Mouse (Mus musculus): Measurements from ENCODE around the gene Bicd2.

Gene Bicd2

GRCm38 (mm10) chr13:49341012-49341830, at the start of gene Bicd2:
TSS of gene Bicd2 (plus strand) at chr13:49341585.
- peak; percentile 98 for DNase-seq (ENCODE audit: low read depth, low spot score)

DNA sequence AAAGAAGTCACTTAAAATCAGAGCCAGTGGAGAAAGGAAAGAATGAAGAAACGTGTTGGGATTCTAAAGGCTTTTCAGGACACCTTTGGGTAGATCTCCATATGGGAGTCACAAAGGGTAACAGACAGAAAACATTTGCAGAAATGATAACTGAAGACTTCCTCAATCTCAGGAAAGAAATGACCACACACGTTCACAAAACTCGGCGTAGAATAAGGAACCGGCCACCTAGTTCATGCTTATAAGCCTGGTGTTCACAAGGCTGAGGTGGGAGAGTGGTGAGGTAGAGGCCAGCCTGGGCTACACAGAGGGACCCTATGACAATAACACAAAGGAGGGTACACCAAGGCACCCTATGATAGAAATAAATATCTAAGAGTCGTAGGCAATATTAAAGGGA, 49.4 kb upstream of the Bicd2 start:
- DNase-seq (ENCODE audit: low read depth, low spot score): no peak

DNA sequence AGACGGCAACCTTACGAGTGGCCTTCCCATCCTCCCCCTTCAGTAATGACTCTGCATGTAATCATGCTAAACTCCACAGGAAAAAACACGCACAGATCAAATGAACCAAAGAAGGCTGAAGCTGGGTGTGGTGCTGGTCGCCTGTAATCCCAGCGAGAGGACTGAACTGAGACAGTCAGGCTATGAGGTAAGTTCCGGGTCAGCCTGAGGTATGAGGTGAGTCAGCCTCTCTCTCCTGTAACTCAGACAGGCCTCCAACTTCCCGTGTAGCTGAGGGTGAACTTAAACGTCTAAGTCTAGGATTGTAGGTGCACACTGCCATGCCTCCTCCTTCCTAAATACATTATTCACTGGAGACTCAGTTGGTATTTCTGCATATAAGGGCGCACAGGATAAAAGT, 47.3 kb upstream of the Bicd2 start:
- peak; percentile 23 for DNase-seq (ENCODE audit: low read depth, low spot score)

DNA sequence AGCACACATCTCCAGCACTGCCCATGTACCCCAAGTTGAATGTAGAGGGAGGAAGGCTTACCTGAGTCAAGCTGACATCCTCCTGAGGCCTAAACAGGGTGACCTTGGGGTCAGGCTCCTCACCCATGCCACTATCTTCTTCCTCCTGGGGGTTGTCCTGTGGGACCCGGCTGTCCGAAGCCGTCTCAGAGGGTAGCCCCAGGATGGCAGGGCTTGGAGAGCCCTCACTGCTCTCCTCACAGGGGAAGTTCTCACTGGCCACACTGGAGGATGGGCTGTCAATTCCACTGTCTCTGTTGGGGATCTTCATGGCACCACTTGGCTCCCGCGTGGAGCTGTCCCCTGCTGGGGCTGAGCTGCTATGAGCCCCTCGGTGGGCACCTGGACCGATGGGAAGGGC, 45.1 kb upstream of the Bicd2 start:
- DNase-seq (ENCODE audit: low read depth, low spot score): no peak

- DNase-seq (ENCODE audit: low read depth, low spot score): peak; percentile 40
Measured at GRCm38 (mm10) chr13:49298514-49299381, 42.6 kb upstream of the Bicd2 start.

GRCm38 (mm10) chr13:49300771-49301170, 40.6 kb upstream of the Bicd2 start:
- no peak for DNase-seq (ENCODE audit: low read depth, low spot score)

DNA sequence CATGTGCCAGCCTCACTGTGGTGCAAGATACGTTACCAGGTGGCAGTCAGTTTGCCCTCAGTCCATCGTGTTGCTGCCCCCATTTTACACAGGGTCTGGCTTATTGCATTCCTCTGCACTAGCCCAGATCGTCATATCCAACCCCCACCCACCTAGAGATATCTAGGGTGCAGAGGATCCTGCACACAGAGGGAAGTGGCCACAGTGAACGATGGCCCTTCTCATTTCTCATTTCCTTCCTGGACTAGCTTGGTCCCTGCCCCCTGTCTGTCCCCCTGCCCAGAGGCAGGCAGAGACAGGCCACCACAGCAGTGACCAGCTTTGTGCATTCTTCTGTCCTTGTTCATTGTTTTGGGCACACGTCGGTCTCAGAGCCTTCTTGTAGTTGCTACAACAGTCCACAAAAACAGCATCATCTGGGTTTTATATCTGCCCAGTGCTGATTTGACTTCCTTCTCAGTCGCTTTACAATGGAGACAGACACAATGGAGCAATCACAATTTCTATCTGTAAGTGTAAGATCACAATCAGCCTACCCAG, 34.5 kb upstream of the Bicd2 start:
- DNase-seq (ENCODE audit: low read depth, low spot score): no peak

GRCm38 (mm10) chr13:49307311-49307969, 33.9 kb upstream of the Bicd2 start:
- DNase-seq (ENCODE audit: low read depth, low spot score): peak; percentile 83

DNA sequence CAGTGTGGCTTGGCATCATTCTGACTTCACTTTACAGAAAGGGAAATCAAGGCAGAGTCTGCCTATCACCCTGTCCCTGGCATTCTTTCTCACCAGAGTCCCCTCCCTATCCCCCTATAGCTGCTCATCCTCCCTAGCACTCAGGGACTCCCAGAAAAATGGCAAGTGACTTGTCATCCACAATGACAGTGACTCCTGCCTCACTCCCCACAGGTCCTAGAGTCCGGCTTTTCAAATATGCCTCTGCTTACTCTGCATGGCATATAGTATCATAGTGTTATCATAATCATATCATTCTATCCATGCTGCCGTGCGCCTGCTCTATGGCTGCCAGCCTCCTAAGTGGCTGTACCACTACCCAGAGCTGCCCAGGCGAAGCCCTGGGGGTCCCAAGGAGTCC, 33.2 kb upstream of the Bicd2 start:
- DNase-seq (ENCODE audit: low read depth, low spot score): peak; percentile 46

DNA sequence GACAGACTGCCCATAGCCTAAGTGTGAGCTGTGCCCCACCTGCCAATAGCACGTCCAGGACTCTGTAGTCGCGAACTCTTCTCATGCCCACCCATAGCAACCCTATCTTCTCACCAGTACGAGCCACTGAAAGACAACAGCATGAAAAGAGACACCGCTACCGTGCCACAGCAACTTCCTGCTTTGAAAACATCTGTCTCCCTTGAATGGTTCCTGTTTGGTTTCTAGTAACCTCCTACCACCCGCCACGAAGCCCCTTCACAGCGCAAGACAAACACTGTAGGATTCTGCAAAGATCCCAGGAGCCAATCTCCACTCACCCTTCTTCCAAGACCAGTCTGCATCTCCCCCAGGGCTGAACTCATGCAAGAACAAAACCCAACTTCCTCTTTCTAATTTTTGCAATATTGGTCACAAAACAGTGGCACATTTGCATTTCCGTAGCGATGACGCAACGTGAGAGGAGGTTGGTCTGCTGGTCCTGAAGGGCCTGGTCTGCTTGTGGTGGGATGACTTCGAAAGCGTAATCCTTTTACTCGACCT, 32.5 kb upstream of the Bicd2 start:
- peak; percentile 82 for DNase-seq (ENCODE audit: low read depth, low spot score)

DNA sequence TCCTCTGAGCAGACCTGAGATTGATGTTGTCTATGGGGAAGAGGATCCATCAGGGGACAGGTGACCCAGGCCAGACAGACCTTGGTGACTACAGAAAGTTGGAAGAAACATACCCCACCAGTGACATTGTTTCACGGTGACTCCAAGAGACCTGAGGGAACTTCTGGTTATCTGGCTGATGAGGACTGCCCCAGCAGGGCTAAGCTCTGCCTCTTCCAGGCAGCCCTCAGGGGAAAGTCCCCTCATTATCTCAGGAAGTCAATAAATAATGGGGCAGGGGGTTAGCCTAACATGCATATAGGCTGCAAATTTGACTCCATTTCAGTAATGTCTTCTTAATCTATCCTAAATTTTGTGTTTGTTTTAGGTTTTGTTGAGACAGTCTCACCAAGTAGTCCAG, 31.9 kb upstream of the Bicd2 start:
- DNase-seq (ENCODE audit: low read depth, low spot score): peak; percentile 52

DNA sequence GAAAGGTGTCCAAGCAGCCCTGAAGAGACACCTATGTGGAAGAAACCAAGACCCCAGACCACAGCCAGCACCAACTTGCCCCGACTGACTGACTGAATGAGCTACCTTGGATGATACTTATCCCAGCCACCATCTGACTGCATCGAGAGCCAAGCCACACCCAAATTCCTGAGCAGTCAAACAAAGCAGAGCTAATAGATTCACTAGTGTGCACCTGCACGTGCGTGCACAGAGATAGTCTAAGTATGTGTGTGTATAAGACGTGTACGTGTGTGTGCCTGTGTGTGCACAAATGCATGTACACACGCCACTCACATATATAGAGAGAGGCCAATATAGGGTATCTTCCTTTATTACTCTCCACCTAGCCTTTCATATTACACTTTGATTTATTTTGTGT, 29.7 kb upstream of the Bicd2 start:
- DNase-seq (ENCODE audit: low read depth, low spot score): no peak

DNA sequence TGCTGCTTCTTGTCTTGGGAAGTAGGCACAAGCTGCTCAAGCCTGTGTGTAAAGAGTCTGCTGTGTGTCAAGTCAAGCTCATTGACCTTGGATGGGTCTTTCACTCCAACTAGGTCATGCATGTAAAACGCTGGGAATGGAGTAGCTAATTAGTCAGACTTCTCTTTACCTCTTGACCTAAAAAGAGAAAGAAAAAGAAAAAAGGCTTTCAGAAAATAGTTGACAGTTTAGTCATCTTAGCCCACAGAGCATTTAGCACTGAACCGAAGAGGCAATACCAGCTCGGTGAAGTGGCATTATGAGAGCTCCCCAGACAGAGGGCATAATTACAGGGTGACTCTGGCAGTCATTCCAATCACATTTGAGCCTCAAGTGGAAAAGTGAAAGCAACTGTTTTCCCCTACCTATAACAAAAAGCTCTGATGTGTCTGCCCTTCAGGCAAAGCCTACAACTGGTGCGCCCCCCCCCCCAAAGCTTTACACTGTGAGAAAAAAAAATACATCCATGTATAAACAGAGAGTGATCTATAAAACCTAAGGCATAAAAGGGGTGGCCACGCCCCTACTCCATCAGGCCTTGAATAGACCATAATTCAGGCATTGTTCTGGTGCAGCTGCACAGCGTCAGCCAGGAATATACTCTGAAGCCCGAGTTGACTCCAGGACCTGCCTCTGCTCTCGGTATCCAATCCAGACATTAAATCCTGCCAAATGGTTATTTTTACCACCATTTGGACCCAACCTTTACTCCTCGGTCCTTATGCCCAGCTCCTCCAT, 24.8 kb upstream of the Bicd2 start:
- DNase-seq (ENCODE audit: low read depth, low spot score): no peak

- no peak for DNase-seq (ENCODE audit: low read depth, low spot score)
Measured at GRCm38 (mm10) chr13:49317508-49317907, 23.9 kb upstream of the Bicd2 start.

DNA sequence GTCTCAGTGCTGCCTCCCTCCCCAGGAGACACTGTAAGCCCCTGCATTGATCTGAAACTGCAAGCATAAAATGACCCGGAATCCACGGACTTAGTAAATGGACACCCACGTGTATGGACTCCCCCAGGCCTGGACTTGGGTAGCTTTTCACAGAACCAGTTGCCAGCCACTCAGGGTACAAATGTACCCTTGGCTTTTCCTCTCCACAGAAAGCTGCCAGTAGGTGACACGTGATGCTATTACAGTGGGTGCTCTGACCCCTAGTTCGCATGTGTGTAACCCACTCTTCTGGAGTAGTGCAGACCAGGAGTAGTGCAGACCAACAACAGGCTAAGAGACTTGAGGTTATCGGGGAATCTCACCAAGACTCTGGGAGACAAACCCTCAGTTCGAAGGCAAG, 23.5 kb upstream of the Bicd2 start:
- no peak for DNase-seq (ENCODE audit: low read depth, low spot score)

DNA sequence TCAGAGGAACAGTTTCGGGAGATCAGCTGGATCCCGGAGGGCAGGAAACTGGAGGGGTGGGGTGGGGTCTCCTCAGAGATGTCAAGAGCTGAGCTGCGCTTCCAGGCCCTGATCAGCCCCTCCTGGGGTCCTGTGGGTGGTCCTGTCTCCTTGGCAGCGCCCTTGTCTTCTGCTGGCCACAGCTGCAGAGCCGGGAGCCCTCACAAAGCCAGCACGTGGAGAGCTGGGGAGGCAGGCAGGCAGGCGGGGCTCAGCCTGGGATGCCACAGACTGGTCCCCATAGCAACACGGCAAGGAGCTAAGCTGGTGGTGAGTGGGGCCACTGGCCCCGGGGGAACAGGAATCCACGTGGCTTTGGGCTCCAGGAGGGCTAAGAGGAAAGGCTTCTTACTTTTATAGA, 21.3 kb upstream of the Bicd2 start, which contains the start of gene Fgd3:
Gene Fgd3 (minus strand): TSS at position 272 of the 400 bp plus-strand sequence.
- DNase-seq (ENCODE audit: low read depth, low spot score): no peak

GRCm38 (mm10) chr13:49320514-49320913, 20.9 kb upstream of the Bicd2 start:
- no peak for DNase-seq (ENCODE audit: low read depth, low spot score)

- no peak for DNase-seq (ENCODE audit: low read depth, low spot score)
Measured at GRCm38 (mm10) chr13:49321452-49321851, 19.9 kb upstream of the Bicd2 start.

- no peak for DNase-seq (ENCODE audit: low read depth, low spot score)
Measured at GRCm38 (mm10) chr13:49322169-49322568, 19.2 kb upstream of the Bicd2 start.

- DNase-seq (ENCODE audit: low read depth, low spot score): no peak
Measured at GRCm38 (mm10) chr13:49322739-49323138, 18.6 kb upstream of the Bicd2 start.

- no peak for DNase-seq (ENCODE audit: low read depth, low spot score)
Measured at GRCm38 (mm10) chr13:49324871-49325270, 16.5 kb upstream of the Bicd2 start.

Data from CD4-positive, CD25-positive, alpha-beta regulatory T cell, adult 2 months (primary cell).